Mouse (Mus musculus) C2C12 (cell line): ENCODE data around the gene Krt7.

Source experiments
- CEBPB ChIP-seq: IDR thresholded peaks from one replicate; pipeline ENCODE4 v1.6.1; 2011; ENCODE audit warnings: low read depth, mild to moderate bottlenecking, control low read depth, moderate library complexity
- CTCF ChIP-seq: IDR thresholded peaks from one replicate; pipeline ENCODE4 v1.5.1; 2011; ENCODE audit not compliant: control insufficient read depth, insufficient read depth, insufficient read length
- MAX ChIP-seq: IDR thresholded peaks from one replicate; pipeline ENCODE4 v1.6.1; 2011; ENCODE audit warnings: mild to moderate bottlenecking, control low read depth
- USF1 ChIP-seq: IDR thresholded peaks from one replicate; pipeline ENCODE4 v1.6.1; 2011; ENCODE audit warnings: low read depth, mild to moderate bottlenecking, control low read depth, moderate library complexity

DNA sequence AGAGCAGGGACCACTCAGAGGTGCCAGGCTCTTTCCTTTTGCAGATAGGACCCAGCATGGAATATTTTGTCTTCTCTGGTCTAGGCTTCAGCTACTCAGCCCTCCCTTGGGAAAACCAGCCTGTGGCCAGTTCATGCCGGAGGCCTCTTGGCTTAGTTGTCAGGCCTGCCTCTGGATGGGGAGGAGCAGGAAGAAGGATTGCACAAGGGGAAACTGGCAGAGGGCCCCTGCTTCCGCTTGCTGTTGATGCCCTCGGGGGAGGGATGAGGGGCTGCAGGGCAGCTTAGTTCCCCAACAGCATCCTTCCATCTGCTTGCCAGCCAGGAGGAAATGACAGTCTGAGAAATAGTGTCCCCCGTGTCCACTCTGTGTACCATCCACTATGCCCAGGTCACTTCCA is 36.0 kb upstream of the Krt7 start:
- TF ChIP-seq CTCF: no peak
- TF ChIP-seq MAX: peak; percentile 45
- peak; percentile 96 for TF ChIP-seq CEBPB
- TF ChIP-seq USF1: no peak
